Mouse (Mus musculus) brain, embryonic 14.5 days (tissue): ENCODE data around the gene Abcc4.

Experiments
- CTCF ChIP-seq: fragments of 200-500 bp; IDR thresholded peaks from 2 replicates; pipeline ENCODE4 v1.5.1; 2012; ENCODE audit warnings: inconsistent platforms, mild to moderate bottlenecking, moderate library complexity, borderline replicate concordance; ENCODE audit not compliant: insufficient read depth, insufficient read length; ENCODE audit errors: extremely low read depth
- POLR2A ChIP-seq: fragments of 200-500 bp; IDR thresholded peaks from 2 replicates; pipeline ENCODE4 v1.6.1; 2012; ENCODE audit warnings: mild to moderate bottlenecking, inconsistent platforms, borderline replicate concordance; ENCODE audit not compliant: poor library complexity, insufficient read depth, insufficient read length, severe bottlenecking; ENCODE audit errors: extremely low read depth

GRCm38 (mm10) chr14:118635493-118636183 lies 70.4 kb downstream of the Abcc4 start:
- no peak for TF ChIP-seq CTCF
- no peak for TF ChIP-seq POLR2A
